Mouse (Mus musculus) heart, embryonic 16.5 days (tissue): ENCODE measurements around the gene Filip1l. TPM values are rescaled to one million over a fixed set of nuclear protein-coding genes. Genes with fewer than 3 reads are reported as not detected.

Experiments used
- ATAC-seq: fragments of 200-750 bp; cut with Nextera tagmentation; replicated peaks from 2 replicates; pipeline ENCODE4 v1.8.0; 2017; ENCODE audit warnings: moderate number of reproducible peaks; ENCODE audit not compliant: insufficient read depth, low FRiP score; ENCODE audit errors: extremely low read depth
- H3K27ac ChIP-seq: fragments of 300-500 bp; sonication (generic); 2 replicates; pipeline ENCODE4 v1.5.1; 2014; ENCODE audit warnings: mild to moderate bottlenecking, low read length, control low read depth, moderate library complexity
- H3K27me3 ChIP-seq: fragments of 300-500 bp; sonication (generic); 2 replicates; pipeline ENCODE4 v1.6.1; 2014; ENCODE audit warnings: low read length, mixed read lengths; ENCODE audit not compliant: control insufficient read depth, insufficient read depth
- H3K36me3 ChIP-seq: fragments of 300-500 bp; sonication (generic); 2 replicates; pipeline ENCODE4 v1.6.1; 2014; ENCODE audit not compliant: control insufficient read depth, insufficient read depth
- H3K4me1 ChIP-seq: fragments of 300-500 bp; sonication (generic); 2 replicates; pipeline ENCODE4 v1.6.1; 2014; ENCODE audit warnings: low read length, mixed read lengths; ENCODE audit not compliant: control insufficient read depth, insufficient read depth
- H3K4me2 ChIP-seq: fragments of 300-500 bp; sonication (generic); 2 replicates; pipeline ENCODE4 v1.6.1; 2014; ENCODE audit warnings: low read depth, mild to moderate bottlenecking, control low read depth, low read length
- H3K4me3 ChIP-seq: fragments of 300-500 bp; sonication (generic); 2 replicates; pipeline ENCODE4 v1.5.1; 2014; ENCODE audit warnings: mild to moderate bottlenecking, control low read depth, low read length
- H3K9ac ChIP-seq: fragments of 300-500 bp; sonication (generic); 2 replicates; pipeline ENCODE4 v1.6.1; 2014; ENCODE audit warnings: low read length, control low read depth
- H3K9me3 ChIP-seq: fragments of 300-500 bp; sonication (generic); replicated peaks from 2 replicates; pipeline ENCODE4 v1.6.1; 2016; ENCODE audit warnings: low read length; ENCODE audit not compliant: control insufficient read depth
- WGBS: fragments of 180-500 bp; shearing (Covaris S2); extraction: QIAGEN DNeasy Blood & Tissue Kit; methylation state at CpG from one replicate; pipeline ENCODE4 v1.1.7; 2014; 5-methylcytosine and 5-hydroxymethylcytosine counted together
- polyA plus RNA-seq: library from polyadenylated mRNA; unstranded; fragments of >200 nt; fragmentation: Nextera tagmentation; extraction: Ambion mirVana; gene quantifications from 2 replicates; pipeline ENCODE4 v1.2.1, GENCODE M21; 2015

Filip1l gene
- polyA plus RNA-seq, 1 experiment from 2014 or later = 26.7 TPM

DNA sequence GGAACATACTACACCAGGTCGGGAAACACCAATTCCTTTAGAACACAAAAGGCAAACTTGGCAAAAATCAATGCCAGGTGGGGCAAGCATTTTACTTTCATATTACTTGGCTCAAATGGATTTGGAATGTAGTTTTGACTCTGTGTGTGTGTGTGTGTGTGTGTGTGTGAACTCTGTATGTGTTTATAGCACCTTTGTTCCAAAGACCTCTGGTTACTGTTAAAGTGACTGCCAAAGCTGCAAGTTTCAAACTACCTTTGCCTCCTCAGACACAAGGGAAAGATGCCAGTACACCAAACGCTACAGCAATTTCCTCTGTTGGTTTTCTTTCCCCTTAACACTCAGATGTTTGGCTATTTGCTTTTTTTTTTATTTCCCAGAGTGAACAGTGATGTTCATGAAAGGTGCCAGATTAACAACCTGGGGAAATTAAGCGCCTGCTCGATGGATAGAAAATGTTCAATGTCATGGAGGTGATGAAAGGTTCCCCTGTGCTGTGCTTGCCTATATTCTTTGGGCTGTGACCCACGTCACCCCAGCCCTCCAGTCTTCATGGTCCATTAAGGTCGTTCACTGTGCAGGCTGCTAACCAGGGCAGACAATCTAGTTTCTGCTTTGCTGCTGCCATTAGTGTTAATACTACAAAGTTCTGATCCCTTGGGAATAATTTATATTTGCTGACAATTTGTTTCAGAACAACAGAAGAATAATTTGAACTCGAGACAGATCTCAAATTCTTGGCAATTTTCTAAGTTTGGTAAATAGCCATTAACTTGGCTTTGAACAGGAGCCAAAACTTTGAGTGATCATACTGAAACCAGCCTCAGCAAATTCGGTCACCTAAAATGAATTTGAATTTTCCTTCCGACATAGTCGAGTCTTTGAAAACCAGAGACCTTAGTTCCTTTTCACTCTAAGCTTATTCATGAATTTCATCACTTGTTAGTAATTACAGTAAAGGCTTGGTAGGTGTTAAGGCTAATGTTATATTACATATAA is 92.5 kb downstream of the Filip1l start:
- WGBS = 60% methylated on average over 10 of the region's 10 CpGs
- no peaks in the 10 kb centered on the region for H3K36me3 ChIP-seq
- no peak overlapping the region for H3K9ac ChIP-seq
- no peak overlapping the region for H3K4me2 ChIP-seq
- H3K4me1 ChIP-seq = no peaks in the 10 kb centered on the region
- H3K9me3 ChIP-seq = no peaks in the 10 kb centered on the region; the same call in 1 of the 2 replicates
- H3K4me3 ChIP-seq = no peak overlapping the region
- ATAC-seq = no peak
- no peak overlapping the region for H3K27ac ChIP-seq
- H3K27me3 ChIP-seq = no peaks in the 10 kb centered on the region

DNA sequence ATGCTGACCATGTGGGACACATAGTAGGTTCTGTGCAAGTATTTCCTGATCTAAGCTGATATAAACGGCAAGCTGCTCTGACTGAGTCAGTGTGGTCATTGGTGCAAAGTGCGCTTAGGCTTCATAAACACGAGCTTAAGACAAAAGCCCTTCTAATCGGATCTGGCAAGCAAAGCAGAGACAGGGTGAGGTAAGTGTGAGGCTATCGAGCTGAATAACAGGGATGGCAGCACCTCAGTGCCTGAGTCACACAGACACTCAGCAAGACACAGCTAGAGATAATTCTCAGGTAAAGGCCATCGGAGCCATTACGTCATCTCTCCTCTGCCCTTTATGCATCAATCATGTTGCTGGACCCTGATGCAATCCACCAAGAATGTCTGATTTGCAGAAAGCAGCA is 100.1 kb downstream of the Filip1l start:
- H3K9me3 ChIP-seq = no peaks in the 10 kb centered on the region
- 23% methylated on average over 7 of the region's 7 CpGs for WGBS
- peaks cover 3% of the 10 kb centered on the region; the same call in 1 of the 2 replicates for H3K4me1 ChIP-seq
- H3K4me3 ChIP-seq = no peak overlapping the region
- no peak overlapping the region for H3K9ac ChIP-seq
- ATAC-seq = peak; percentile 55
- H3K27me3 ChIP-seq = no peaks in the 10 kb centered on the region
- no peak overlapping the region for H3K27ac ChIP-seq
- H3K36me3 ChIP-seq = no peaks in the 10 kb centered on the region
- no peak overlapping the region for H3K4me2 ChIP-seq

DNA sequence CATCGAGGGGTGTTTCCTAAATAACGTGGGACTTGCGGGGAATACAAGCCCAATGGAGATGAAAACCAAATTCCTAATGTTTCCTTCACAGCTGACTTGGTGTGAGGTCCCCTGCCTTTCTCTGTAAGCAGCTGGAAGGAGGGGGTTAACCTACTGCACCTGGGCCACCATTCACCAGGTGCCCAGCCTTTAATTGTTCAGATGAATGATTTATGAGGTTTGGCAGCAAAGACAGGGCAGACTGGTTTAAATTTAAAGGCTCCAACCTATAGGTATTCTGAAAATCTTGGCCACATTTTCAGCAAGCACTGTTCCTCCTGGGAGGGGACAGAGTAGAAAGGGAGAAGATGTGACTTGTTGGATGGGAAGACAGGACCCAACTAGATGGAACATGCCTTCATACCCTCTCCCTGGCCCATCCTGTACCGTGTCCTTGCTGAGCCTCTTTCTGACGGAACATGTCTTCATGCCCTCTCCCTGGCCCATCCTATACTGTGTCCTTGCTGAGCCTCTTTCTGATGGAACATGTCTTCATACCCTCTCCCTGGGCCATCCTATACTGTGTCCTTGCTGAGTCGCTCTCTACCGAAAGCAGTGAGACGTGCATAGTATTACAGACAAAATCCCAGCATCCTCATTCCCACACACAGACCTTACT is 101.3 kb downstream of the Filip1l start:
- Histone ChIP-seq H3K36me3 (no peaks in the 10 kb centered on the region), H3K27ac (no peak overlapping the region), H3K4me3 (no peak overlapping the region), H3K4me2 (no peak overlapping the region), H3K9me3 (no peaks in the 10 kb centered on the region), H3K4me1 (peaks cover 3% of the 10 kb centered on the region; the same call in 1 of the 2 replicates), H3K27me3 (no peaks in the 10 kb centered on the region), H3K9ac (no peak overlapping the region)
- 91% methylated on average over 8 of the region's 8 CpGs for WGBS
- no peak for ATAC-seq

DNA sequence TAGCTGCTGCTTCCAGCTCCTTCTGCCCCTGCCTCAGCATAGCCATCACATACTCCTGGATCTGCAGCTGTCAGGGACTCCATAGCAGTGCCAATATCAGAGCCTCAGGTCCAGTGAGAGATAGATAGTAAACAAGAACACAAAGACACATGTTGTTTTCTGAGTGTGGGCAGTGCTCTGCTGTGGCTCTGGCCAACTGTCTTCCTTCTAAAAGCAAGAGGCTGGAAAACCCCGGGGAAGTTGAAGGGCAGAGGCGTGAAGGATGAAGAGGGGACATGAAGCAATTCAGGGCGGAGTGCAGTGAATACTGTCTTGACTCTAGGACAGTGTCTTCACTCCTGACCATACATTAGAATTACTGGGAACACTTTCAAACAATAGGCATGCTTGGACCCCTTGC is 102.7 kb downstream of the Filip1l start:
- H3K27ac ChIP-seq = no peak overlapping the region
- WGBS = 68% methylated on average over 3 of the region's 3 CpGs
- H3K9ac ChIP-seq = no peak overlapping the region
- no peak for ATAC-seq
- H3K4me1 ChIP-seq = peaks cover 3% of the 10 kb centered on the region; the same call in 1 of the 2 replicates
- H3K36me3 ChIP-seq = no peaks in the 10 kb centered on the region
- no peak overlapping the region for H3K4me3 ChIP-seq
- no peaks in the 10 kb centered on the region for H3K9me3 ChIP-seq
- H3K27me3 ChIP-seq = no peaks in the 10 kb centered on the region
- H3K4me2 ChIP-seq = no peak overlapping the region

DNA sequence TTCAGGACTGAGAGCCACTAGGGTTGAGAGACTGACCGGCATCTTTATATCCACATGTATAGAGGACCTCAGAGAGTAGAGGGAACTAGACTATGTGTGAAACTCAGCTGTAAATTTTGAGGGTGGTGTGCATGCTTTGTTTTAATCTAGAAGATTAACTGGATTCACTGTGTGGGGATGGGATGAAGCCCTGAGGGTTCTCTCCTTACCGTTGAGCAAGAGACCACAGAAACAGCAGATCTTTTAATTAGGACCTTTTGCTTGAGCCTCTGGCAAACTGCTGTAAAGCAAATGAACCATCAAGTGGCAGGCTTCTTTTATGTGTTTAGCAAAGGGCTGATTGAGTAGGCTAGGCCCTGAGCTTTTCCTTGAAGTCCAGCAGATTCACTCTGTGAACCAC is 103.1 kb downstream of the Filip1l start:
- Histone ChIP-seq H3K27ac (no peak overlapping the region), H3K9ac (no peak overlapping the region), H3K36me3 (no peaks in the 10 kb centered on the region), H3K4me1 (peaks cover 3% of the 10 kb centered on the region; the same call in 1 of the 2 replicates), H3K27me3 (no peaks in the 10 kb centered on the region), H3K9me3 (no peaks in the 10 kb centered on the region), H3K4me2 (no peak overlapping the region), H3K4me3 (no peak overlapping the region)
- WGBS = 69% methylated on average over 2 of the region's 2 CpGs
- ATAC-seq = no peak

DNA sequence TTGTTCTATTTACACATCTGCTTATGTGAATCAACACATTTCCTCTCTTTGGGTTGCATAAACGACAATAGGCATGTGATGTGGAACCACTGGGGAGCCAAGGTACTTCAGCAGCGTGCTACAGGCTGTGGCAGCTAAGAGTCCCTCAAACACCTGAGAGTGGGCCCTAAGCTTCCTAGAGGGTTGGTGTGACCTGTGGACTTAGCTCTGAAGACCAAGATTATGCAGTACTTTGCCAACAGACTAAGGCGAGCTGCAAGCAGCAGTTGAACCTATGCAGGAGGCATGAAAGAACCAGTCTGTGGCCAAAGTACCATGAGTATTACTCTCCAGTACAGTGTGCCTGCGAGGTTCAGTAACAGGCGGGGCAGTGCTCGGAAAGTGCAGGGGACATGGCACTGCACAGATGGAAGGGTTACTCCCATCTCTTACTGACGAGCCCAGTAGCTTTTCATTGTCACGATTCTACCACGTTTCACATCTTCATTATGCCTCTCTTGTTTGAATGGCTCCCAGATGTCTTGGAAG is 112.6 kb downstream of the Filip1l start:
- no peak for ATAC-seq
- Histone ChIP-seq H3K4me2 (no peak overlapping the region), H3K4me1 (no peaks in the 10 kb centered on the region), H3K9me3 (no peaks in the 10 kb centered on the region), H3K36me3 (no peaks in the 10 kb centered on the region), H3K27me3 (no peaks in the 10 kb centered on the region), H3K9ac (no peak overlapping the region), H3K4me3 (no peak overlapping the region), H3K27ac (no peak overlapping the region)
- WGBS = 87% methylated on average over 9 of the region's 9 CpGs

DNA sequence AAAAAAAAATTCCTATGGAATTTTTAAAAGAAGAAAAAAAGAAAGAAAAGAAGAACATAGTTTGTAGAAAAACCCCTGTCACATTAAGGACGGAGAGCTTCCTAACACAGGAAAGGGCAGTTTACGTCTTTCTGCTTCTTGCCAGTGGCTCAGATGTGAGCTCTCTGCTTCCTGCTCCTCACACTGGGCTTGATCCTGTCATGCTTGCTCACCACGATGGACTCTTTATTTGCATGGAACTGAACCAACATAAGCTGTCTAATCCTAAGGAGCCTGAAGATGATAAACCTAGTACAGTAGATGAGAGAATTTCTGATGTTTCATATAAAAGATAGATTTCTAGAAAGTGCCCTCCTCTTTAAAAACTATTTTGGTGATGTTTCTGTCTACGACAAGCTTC is 116.4 kb downstream of the Filip1l start:
- H3K27ac ChIP-seq = no peak overlapping the region
- H3K9me3 ChIP-seq = no peaks in the 10 kb centered on the region
- WGBS = 65% methylated on average over 4 of the region's 4 CpGs
- ATAC-seq = no peak
- H3K27me3 ChIP-seq = no peaks in the 10 kb centered on the region
- H3K4me3 ChIP-seq = no peak overlapping the region
- H3K9ac ChIP-seq = no peak overlapping the region
- no peaks in the 10 kb centered on the region for H3K36me3 ChIP-seq
- H3K4me1 ChIP-seq = no peaks in the 10 kb centered on the region; the same call in 1 of the 2 replicates
- no peak overlapping the region for H3K4me2 ChIP-seq

DNA sequence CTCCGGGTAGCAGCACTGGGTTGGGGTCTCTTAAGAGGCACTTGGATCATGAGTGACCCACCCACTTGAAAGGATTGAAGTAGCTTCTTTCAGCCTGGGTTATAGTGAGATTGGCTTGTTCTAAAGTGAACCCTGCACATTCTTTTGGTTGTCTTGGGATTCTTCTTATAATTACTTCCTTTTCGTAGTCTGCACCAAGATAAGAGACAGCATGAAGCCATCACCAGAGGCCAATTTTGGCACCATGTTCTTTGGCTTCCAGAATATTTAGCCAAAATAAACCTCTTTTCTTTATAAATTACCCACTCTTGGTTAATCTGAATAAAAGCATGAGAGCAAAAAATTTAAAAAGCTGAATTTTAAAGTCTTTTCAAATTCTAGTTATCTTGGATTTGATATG is 117.0 kb downstream of the Filip1l start:
- no peak for ATAC-seq
- H3K4me1 ChIP-seq = no peaks in the 10 kb centered on the region; the same call in 1 of the 2 replicates
- no peaks in the 10 kb centered on the region for H3K27me3 ChIP-seq
- H3K36me3 ChIP-seq = no peaks in the 10 kb centered on the region
- H3K4me2 ChIP-seq = no peak overlapping the region
- H3K9me3 ChIP-seq = no peaks in the 10 kb centered on the region
- no peak overlapping the region for H3K9ac ChIP-seq
- no peak overlapping the region for H3K4me3 ChIP-seq
- 74% methylated on average over 2 of the region's 2 CpGs for WGBS
- no peak overlapping the region for H3K27ac ChIP-seq
